Mouse (Mus musculus): ENCODE data around the gene Sbno1.

DNA sequence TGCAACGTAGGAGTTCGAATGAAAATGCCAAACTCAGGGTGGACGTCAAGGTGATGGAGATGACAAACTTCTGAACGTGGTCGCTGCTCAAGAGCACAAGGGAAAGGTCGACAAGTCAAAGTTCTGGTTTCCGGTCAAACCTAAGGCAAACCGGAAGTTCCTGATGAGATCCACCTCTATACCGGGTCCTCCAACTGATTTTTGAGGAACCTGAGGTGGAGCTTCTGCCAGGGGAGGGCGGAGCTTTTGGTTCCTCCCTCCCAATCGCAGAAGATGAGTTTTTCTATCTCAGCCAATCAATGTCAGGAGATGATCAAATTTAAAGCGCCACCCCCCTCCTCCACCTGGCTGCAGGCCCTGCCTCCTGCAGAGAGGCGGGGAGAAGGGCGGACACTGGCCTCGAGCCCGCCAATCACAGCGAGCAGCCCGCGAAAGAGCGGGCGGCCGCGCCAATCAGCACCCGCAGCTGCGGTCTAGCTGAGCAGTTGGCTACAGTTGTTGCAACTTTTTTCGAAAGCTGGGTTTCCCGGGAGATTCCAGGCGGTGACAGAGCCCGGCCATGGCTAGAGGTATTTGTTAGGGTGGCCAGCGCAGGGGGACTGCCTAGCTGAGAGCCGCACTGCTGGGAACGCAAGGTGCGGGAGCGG is 13.8 kb upstream of the Sbno1 start, which contains the start of gene Kmt5a:
- TF ChIP-seq POLR2A (IDR thresholded peaks at IDR 0.05; ENCODE audit: insufficient read length, low read depth), result peak; percentile 74
- peak in 2 of 3 experiments; percentile 27 to 61 for TF ChIP-seq MYOD1 (IDR thresholded peaks at IDR 0.05; ENCODE audit: control insufficient read depth in 1 of 3, insufficient read length in 2 of 3, low read depth in 2 of 3)
- no peak for TF ChIP-seq MAX (IDR thresholded peaks at IDR 0.05; ENCODE audit: low read depth)
- TF ChIP-seq CEBPB (IDR thresholded peaks at IDR 0.05; ENCODE audit: insufficient read depth, poor library complexity, severe bottlenecking), result no peak
